Comparison of ENCODE assay signal across 8 mouse cellular contexts in the genomic region with DNA sequence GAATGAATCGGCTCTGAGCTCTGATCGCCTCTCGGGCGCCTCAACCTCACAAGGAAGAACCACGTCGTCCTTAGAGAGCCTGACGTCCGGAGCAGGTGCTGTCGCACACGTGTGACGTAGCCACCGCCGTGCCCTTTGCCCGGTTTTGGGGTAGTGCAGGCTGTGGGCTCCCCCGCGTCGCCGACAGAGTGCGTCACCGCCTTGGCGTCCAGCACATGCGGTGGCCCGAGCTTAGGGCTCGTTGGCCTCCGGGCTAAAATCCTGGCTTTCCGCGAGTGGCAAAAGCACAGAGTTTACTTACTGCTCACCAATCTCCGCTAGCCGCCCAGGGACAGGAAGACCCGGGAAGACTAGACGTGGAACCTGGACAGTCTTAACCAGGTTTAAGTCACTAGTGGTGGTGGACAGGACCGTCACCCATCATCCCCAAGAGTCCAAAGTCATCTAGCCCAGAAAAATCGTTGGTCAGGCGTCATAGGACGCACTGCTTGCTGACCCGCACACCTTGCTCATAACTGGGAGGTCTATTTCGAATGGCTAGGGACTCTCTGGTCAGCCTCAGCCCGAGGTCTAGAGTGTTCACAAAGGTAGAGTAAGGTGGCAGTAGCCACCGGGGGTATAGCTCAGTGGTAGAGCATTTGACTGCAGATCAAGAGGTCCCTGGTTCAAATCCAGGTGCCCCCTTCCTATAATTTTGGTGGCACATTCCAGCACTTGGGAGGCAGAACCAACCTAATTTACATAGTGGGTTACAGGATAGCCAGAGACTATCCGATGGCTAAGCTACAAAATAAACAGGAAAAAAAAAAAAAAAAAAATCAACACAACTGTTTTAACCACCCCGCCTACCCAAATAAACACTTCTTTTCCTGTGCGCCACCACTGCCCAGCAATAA. TPM values are rescaled to one million over a fixed set of nuclear protein-coding genes. Genes with fewer than 3 reads are reported as not detected.
DNase-seq lines count a peak whose midpoint lies in the region; ATAC-seq and TF ChIP-seq lines count a peak whose summit lies in the region.

No protein-coding gene starts in this region.

- H3K4me3 ChIP-seq in bone marrow, adult 2 months (replicated peaks; ENCODE audit: control insufficient read depth, low read depth, low read length): peak overlapping the region; percentile 95
- H3K4me3 ChIP-seq in embryonic facial prominence, embryonic 15.5 days (replicated peaks): peak overlapping the region; percentile 69
- peak overlapping the region; percentile 66 for H3K4me3 ChIP-seq in limb, embryonic 14.5 days (replicated peaks; ENCODE audit: low read length)
- peak overlapping the region; percentile 54 for H3K4me3 ChIP-seq in midbrain, postnatal 0 days (ENCODE audit: low read depth, low read length)

- H3K36me3 ChIP-seq in embryonic facial prominence, embryonic 15.5 days: no peaks in the 10 kb centered on the region
- no peaks in the 10 kb centered on the region for H3K36me3 ChIP-seq in limb, embryonic 14.5 days (ENCODE audit: control insufficient read depth, insufficient read depth, low read length)
- H3K36me3 ChIP-seq in midbrain, postnatal 0 days (ENCODE audit: insufficient read depth, low read length): no peaks in the 10 kb centered on the region

- TF ChIP-seq POLR2A in bone marrow, adult 2 months (IDR thresholded peaks at IDR 0.05; ENCODE audit: borderline replicate concordance, control insufficient read depth, low read depth, low read length): 0 out of 2 replicates have a peak, but pooled peaks have one; percentile 61
- TF ChIP-seq POLR2A in limb, embryonic 14.5 days (IDR thresholded peaks at IDR 0.05; ENCODE audit: borderline replicate concordance, extremely low read depth, insufficient read depth, insufficient read length): no peak

- no peaks in the 10 kb centered on the region for H3K9me3 ChIP-seq in embryonic facial prominence, embryonic 15.5 days (replicated peaks)
- H3K9me3 ChIP-seq in limb, embryonic 14.5 days (ENCODE audit: control insufficient read depth, low read length): no peaks in the 10 kb centered on the region
- no peaks in the 10 kb centered on the region for H3K9me3 ChIP-seq in midbrain, postnatal 0 days (ENCODE audit: low read length)

- 4% methylated on average over 42 of the region's 42 CpGs for WGBS in bone marrow, adult 2 months
- WGBS in embryonic facial prominence, embryonic 15.5 days: 6% methylated on average over 42 of the region's 42 CpGs
- 6% methylated on average over 42 of the region's 42 CpGs for WGBS in limb, embryonic 14.5 days
- 5% methylated on average over 41 of the region's 42 CpGs for WGBS in midbrain, postnatal 0 days

- peak; percentile 88 for ATAC-seq in embryonic facial prominence, embryonic 15.5 days (ENCODE audit: insufficient number of reproducible peaks, low FRiP score, low TSS enrichment, low read depth)
- peak; percentile 97 for ATAC-seq in limb, embryonic 14.5 days (ENCODE audit: low FRiP score, low read depth)
- ATAC-seq in midbrain, postnatal 0 days (ENCODE audit: low FRiP score): peak; percentile 98

- peak; percentile 97 for DNase-seq in 416B (ENCODE audit: low read depth)
- peak; percentile 84 for DNase-seq in heart, adult 8-10 months (ENCODE audit: low spot score)
- peak; percentile 94 for DNase-seq in kidney, adult 9 months
- peak; percentile 86 for DNase-seq in limb, embryonic 14.5 days (ENCODE audit: low spot score)
- DNase-seq in midbrain, postnatal 0 days (ENCODE audit: low spot score): peak; percentile 97
- peak; percentile 73 to 84 for DNase-seq in spleen, postnatal 14 days (ENCODE audit: low spot score in 2 of 2)

- no peaks in the 10 kb centered on the region; the same call in 1 of the 2 replicates for H3K4me1 ChIP-seq in bone marrow, adult 2 months (ENCODE audit: control insufficient read depth, insufficient read depth, low read length)
- H3K4me1 ChIP-seq in embryonic facial prominence, embryonic 15.5 days: peaks cover 15% of the 10 kb centered on the region
- H3K4me1 ChIP-seq in limb, embryonic 14.5 days (ENCODE audit: control insufficient read depth, insufficient read depth, low read length): peaks cover 13% of the 10 kb centered on the region
- peaks cover 10% of the 10 kb centered on the region for H3K4me1 ChIP-seq in midbrain, postnatal 0 days (ENCODE audit: insufficient read depth, low read length)

- H3K27me3 ChIP-seq in embryonic facial prominence, embryonic 15.5 days: no peaks in the 10 kb centered on the region
- H3K27me3 ChIP-seq in limb, embryonic 14.5 days (ENCODE audit: control insufficient read depth, insufficient read depth, low read length): 0 out of 2 replicates have a peak, but pooled peaks cover 4% of the 10 kb centered on the region
- no peaks in the 10 kb centered on the region for H3K27me3 ChIP-seq in midbrain, postnatal 0 days (ENCODE audit: insufficient read depth, low read length)

- H3K9ac ChIP-seq in embryonic facial prominence, embryonic 15.5 days: peak overlapping the region; percentile 55
- peak overlapping the region; percentile 66 for H3K9ac ChIP-seq in limb, embryonic 14.5 days (ENCODE audit: low read depth, low read length, severe bottlenecking)
- H3K9ac ChIP-seq in midbrain, postnatal 0 days (replicated peaks; ENCODE audit: low read length, poor library complexity, severe bottlenecking): peak overlapping the region; percentile 68

- peak overlapping the region; percentile 65 for H3K4me2 ChIP-seq in embryonic facial prominence, embryonic 15.5 days (replicated peaks)
- H3K4me2 ChIP-seq in limb, embryonic 14.5 days (replicated peaks; ENCODE audit: low read depth, low read length, severe bottlenecking): peak overlapping the region; percentile 88
- peak overlapping the region; percentile 82 for H3K4me2 ChIP-seq in midbrain, postnatal 0 days (ENCODE audit: low read depth, low read length, poor library complexity, severe bottlenecking)

- H3K27ac ChIP-seq in bone marrow, adult 2 months (ENCODE audit: control insufficient read depth, insufficient read depth, low read depth, low read length, poor library complexity): peak overlapping the region; percentile 51; the same call in 1 of the 2 replicates
- H3K27ac ChIP-seq in embryonic facial prominence, embryonic 15.5 days (replicated peaks): no peak overlapping the region
- H3K27ac ChIP-seq in limb, embryonic 14.5 days (replicated peaks; ENCODE audit: low read depth, low read length): peak overlapping the region; percentile 1; the same call in 1 of the 2 replicates
- H3K27ac ChIP-seq in midbrain, postnatal 0 days (ENCODE audit: low read depth, low read length): peak overlapping the region; percentile 74

- no peak for TF ChIP-seq CTCF in bone marrow, adult 2 months (IDR thresholded peaks at IDR 0.05; ENCODE audit: control insufficient read depth, insufficient read depth, low read length)
- TF ChIP-seq CTCF in midbrain, postnatal 0 days (IDR thresholded peaks at IDR 0.05): 0 out of 2 replicates have a peak, but pooled peaks have one; percentile 1

RNA-seq across cellular contexts. Expression of a gene that starts 16.8 kb away (rescaled TPM):
- 39.1 and 74.0 TPM in 2 replicates for polyA plus RNA-seq in bone marrow, adult 2 months (2011; ENCODE audit: insufficient read depth, insufficient read length, low replicate concordance, missing spikeins)
- 65.0 and 70.6 TPM in 2 replicates for polyA plus RNA-seq in embryonic facial prominence, embryonic 15.5 days (2015; fragmentation: Nextera tagmentation; extraction: Ambion mirVana)
- 10 to 100 TPM; 20.8 to 25.3 (median 21.5) TPM for total RNA-seq in heart, adult 8-10 months (2022)
- polyA plus RNA-seq in limb, embryonic 14.5 days (2012; rRNA removed): 47.2 and 57.0 TPM in 2 replicates
- 78.8 and 82.9 TPM in 2 replicates for polyA plus RNA-seq in limb, embryonic 14.5 days (2014; fragmentation: Nextera tagmentation; extraction: Ambion mirVana)
- total RNA-seq in midbrain, postnatal 0 days (2014; rRNA removed): 50.9 and 87.3 TPM in 2 replicates
- 34.3 and 36.5 TPM in 2 replicates for polyA plus RNA-seq in midbrain, postnatal 0 days (2015; fragmentation: Nextera tagmentation; extraction: Ambion mirVana)

RNA-seq across cellular contexts. Expression of a gene that starts 47.0 kb away (rescaled TPM):
- polyA plus RNA-seq in bone marrow, adult 2 months (2011; ENCODE audit: insufficient read depth, insufficient read length, low replicate concordance, missing spikeins): not detected in 2 replicates
- polyA plus RNA-seq in embryonic facial prominence, embryonic 15.5 days (2015; fragmentation: Nextera tagmentation; extraction: Ambion mirVana): 0.73 and 0.83 TPM in 2 replicates
- total RNA-seq in heart, adult 8-10 months (2022): under 1 TPM in 3 of 4 experiments, not detected in 1; 0.16 to 0.25 (median 0.19) TPM
- polyA plus RNA-seq in limb, embryonic 14.5 days (2012; rRNA removed): 0.79 and 1.0 TPM in 2 replicates
- 1.3 and 1.5 TPM in 2 replicates for polyA plus RNA-seq in limb, embryonic 14.5 days (2014; fragmentation: Nextera tagmentation; extraction: Ambion mirVana)
- total RNA-seq in midbrain, postnatal 0 days (2014; rRNA removed): 0.71 and 0.85 TPM in 2 replicates
- 2.5 and 2.7 TPM in 2 replicates for polyA plus RNA-seq in midbrain, postnatal 0 days (2015; fragmentation: Nextera tagmentation; extraction: Ambion mirVana)
